Mouse (Mus musculus) kidney, adult 2 months (tissue): Measurements from ENCODE around the gene Bmp2k.

Experiments
- CTCF ChIP-seq: fragments of 200-500 bp; conservative IDR thresholded peaks from 2 replicates; pipeline ENCODE4 v1.5.1; 2011; ENCODE audit warnings: low read depth, mild to moderate bottlenecking, control low read depth, low read length, moderate library complexity, mixed read lengths; ENCODE audit not compliant: insufficient read depth, insufficient read length
- POLR2A ChIP-seq: fragments of 200-500 bp; IDR thresholded peaks from one replicate; pipeline ENCODE4 v1.6.1; 2011; ENCODE audit warnings: low read depth, low read length, control low read depth

DNA sequence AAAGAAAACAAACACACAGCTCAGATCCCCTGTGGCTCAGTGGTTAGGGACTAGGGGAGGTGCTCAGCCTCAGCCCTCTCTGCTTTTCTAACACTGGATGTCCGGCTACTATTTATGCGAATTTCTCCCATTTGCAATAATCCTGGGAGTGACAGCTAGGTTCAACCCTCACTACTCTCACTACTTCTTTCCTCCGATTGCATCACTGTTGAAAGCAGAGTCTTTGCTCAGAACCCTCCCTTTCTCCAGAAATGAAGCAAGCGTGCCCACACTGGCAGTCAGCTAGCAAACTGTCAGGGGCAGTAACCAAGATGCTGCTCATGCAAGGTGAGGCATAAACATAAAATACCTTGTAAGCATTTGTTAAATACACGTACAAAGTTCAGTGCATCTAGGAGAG, 110.8 kb downstream of the Bmp2k start:
- TF ChIP-seq CTCF (no peak), POLR2A (no peak)
